Comparison of ENCODE assay signal across 10 mouse cellular contexts in genomic region chr3:118674121-118674745, GRCm38 (mm10).
A peak's percentile ranks its signal among the peaks of the same experiment; 100 is the strongest.
DNase-seq lines count a peak whose midpoint lies in the region; ATAC-seq and TF ChIP-seq lines count a peak whose summit lies in the region.
"Had no signal": no experiment of that assay in that cellular context is flagged by ENCODE, and none has a peak within 500 bp of the region (broad histone marks: within the 10 kb centered on the region; RNA-seq: fewer than 3 reads in every experiment).

No protein-coding gene starts in this region.

- H3K9ac ChIP-seq in hindbrain, embryonic 14.5 days, result peak overlapping the region; percentile 28; the same call in 1 of the 2 replicates
- no peak overlapping the region for H3K9ac ChIP-seq in midbrain, embryonic 15.5 days
- no peak overlapping the region for H3K9ac ChIP-seq in stomach, postnatal 0 days (ENCODE audit: low read length)

- peak; percentile 8 for DNase-seq in R1 (ENCODE audit: low read depth, low spot score)
- DNase-seq in embryonic facial prominence, embryonic 10.5 days (ENCODE audit: low spot score), result peak; percentile 14
- DNase-seq in hindbrain, embryonic 14.5 days (ENCODE audit: low spot score), result peak; percentile 56
- no peak for DNase-seq in adrenal gland, adult 2 months
- no peak for DNase-seq in ovary, postnatal 14 days (ENCODE audit: low spot score)
- no peak for DNase-seq in stomach, postnatal 0 days (ENCODE audit: low spot score)
- DNase-seq: adrenal gland, postnatal 10 days had no signal

- H3K9me3 ChIP-seq in embryonic facial prominence, embryonic 10.5 days, result no peaks in the 10 kb centered on the region
- H3K9me3 ChIP-seq in hindbrain, embryonic 14.5 days (ENCODE audit: control insufficient read depth, low read length), result no peaks in the 10 kb centered on the region
- H3K9me3 ChIP-seq in midbrain, embryonic 15.5 days, result no peaks in the 10 kb centered on the region
- H3K9me3 ChIP-seq in stomach, postnatal 0 days (ENCODE audit: control insufficient read depth, low read length), result no peaks in the 10 kb centered on the region

- no peak for TF ChIP-seq EP300 in stomach, postnatal 0 days (optimal IDR thresholded peaks at IDR 0.05)

- H3K36me3 ChIP-seq in embryonic facial prominence, embryonic 10.5 days (replicated peaks), result no peaks in the 10 kb centered on the region
- no peaks in the 10 kb centered on the region for H3K36me3 ChIP-seq in hindbrain, embryonic 14.5 days (replicated peaks; ENCODE audit: control insufficient read depth, insufficient read depth)
- no peaks in the 10 kb centered on the region for H3K36me3 ChIP-seq in midbrain, embryonic 15.5 days (replicated peaks)
- H3K36me3 ChIP-seq in stomach, postnatal 0 days (ENCODE audit: control insufficient read depth, insufficient read depth, low read length), result no peaks in the 10 kb centered on the region

- WGBS in embryonic facial prominence, embryonic 10.5 days, result 41% methylated on average over 10 of the region's 10 CpGs
- WGBS in hindbrain, embryonic 14.5 days, result 20% methylated on average over 10 of the region's 10 CpGs
- WGBS in midbrain, embryonic 15.5 days, result 19% methylated on average over 10 of the region's 10 CpGs
- 60% methylated on average over 10 of the region's 10 CpGs for WGBS in stomach, postnatal 0 days

- TF ChIP-seq CTCF in stomach, postnatal 0 days (IDR thresholded peaks at IDR 0.05; ENCODE audit: low read depth), result no peak

- peak; percentile 81 for ATAC-seq in hindbrain, embryonic 14.5 days (ENCODE audit: low FRiP score)
- peak; percentile 93 for ATAC-seq in midbrain, embryonic 15.5 days (replicated peaks)
- ATAC-seq in stomach, postnatal 0 days (ENCODE audit: low FRiP score, low TSS enrichment), result no peak
- ATAC-seq: intestine, embryonic 16.5 days had no signal

- peaks cover 24% of the 10 kb centered on the region for H3K4me1 ChIP-seq in embryonic facial prominence, embryonic 10.5 days
- H3K4me1 ChIP-seq in hindbrain, embryonic 14.5 days (replicated peaks; ENCODE audit: control insufficient read depth, insufficient read depth, low read length), result peaks cover 19% of the 10 kb centered on the region
- peaks cover 10% of the 10 kb centered on the region for H3K4me1 ChIP-seq in midbrain, embryonic 15.5 days
- H3K4me1 ChIP-seq in stomach, postnatal 0 days (replicated peaks; ENCODE audit: control insufficient read depth, insufficient read depth), result no peaks in the 10 kb centered on the region

- no peak overlapping the region for H3K27ac ChIP-seq in embryonic facial prominence, embryonic 10.5 days (replicated peaks)
- H3K27ac ChIP-seq in hindbrain, embryonic 14.5 days, result peak overlapping the region; percentile 41
- H3K27ac ChIP-seq in midbrain, embryonic 15.5 days, result peak overlapping the region; percentile 4; the same call in 1 of the 2 replicates
- no peak overlapping the region for H3K27ac ChIP-seq in stomach, postnatal 0 days (replicated peaks)
- H3K27ac ChIP-seq: macrophage had no signal

- no peaks in the 10 kb centered on the region for H3K27me3 ChIP-seq in embryonic facial prominence, embryonic 10.5 days (replicated peaks; ENCODE audit: low read depth, poor library complexity, severe bottlenecking)
- no peaks in the 10 kb centered on the region for H3K27me3 ChIP-seq in hindbrain, embryonic 14.5 days (ENCODE audit: control insufficient read depth, insufficient read depth, low read length)
- H3K27me3 ChIP-seq in midbrain, embryonic 15.5 days (replicated peaks), result no peaks in the 10 kb centered on the region
- H3K27me3 ChIP-seq in stomach, postnatal 0 days (ENCODE audit: control insufficient read depth, insufficient read depth, low read length), result no peaks in the 10 kb centered on the region

- no peak overlapping the region for H3K4me3 ChIP-seq in embryonic facial prominence, embryonic 10.5 days
- peak overlapping the region; percentile 2; the same call in 1 of the 2 replicates for H3K4me3 ChIP-seq in hindbrain, embryonic 14.5 days (replicated peaks; ENCODE audit: low read length)
- peak overlapping the region; percentile 19 for H3K4me3 ChIP-seq in midbrain, embryonic 15.5 days
- no peak overlapping the region for H3K4me3 ChIP-seq in stomach, postnatal 0 days (ENCODE audit: low read depth, low read length)

- H3K4me2 ChIP-seq in hindbrain, embryonic 14.5 days (replicated peaks), result peak overlapping the region; percentile 40
- peak overlapping the region; percentile 38 for H3K4me2 ChIP-seq in midbrain, embryonic 15.5 days
- H3K4me2 ChIP-seq in stomach, postnatal 0 days (replicated peaks; ENCODE audit: low read depth), result no peak overlapping the region

Comparison
In these comparisons a context has a peak if more than half of its experiments do, and no peak if none do; other contexts are left out.
1. DNase-seq: peak in R1 (single experiment), embryonic facial prominence, embryonic 10.5 days (single experiment) and hindbrain, embryonic 14.5 days (single experiment); none in adrenal gland, adult 2 months (single experiment), ovary, postnatal 14 days (single experiment) and stomach, postnatal 0 days (single experiment).
2. H3K27ac ChIP-seq: peak in hindbrain, embryonic 14.5 days (single experiment) and midbrain, embryonic 15.5 days (single experiment); none in embryonic facial prominence, embryonic 10.5 days (single experiment) and stomach, postnatal 0 days (single experiment).
3. H3K4me3 ChIP-seq: peak in hindbrain, embryonic 14.5 days (single experiment) and midbrain, embryonic 15.5 days (single experiment); none in embryonic facial prominence, embryonic 10.5 days (single experiment) and stomach, postnatal 0 days (single experiment).